Mouse (Mus musculus): ENCODE results near the gene Elmo3. TPM values are rescaled to one million over a fixed set of nuclear protein-coding genes. Genes with fewer than 3 reads are reported as not detected.

The Elmo3 gene
- polyA plus RNA-seq, 1 experiment from 2014 or later: 1.1 TPM

- no peaks in the 10 kb centered on the region for H3K27me3 ChIP-seq (ENCODE audit: control insufficient read depth, insufficient read depth, low read length)
- no peaks in the 10 kb centered on the region for H3K4me1 ChIP-seq (ENCODE audit: control insufficient read depth, insufficient read depth, low read length)
- no peaks in the 10 kb centered on the region for H3K9me3 ChIP-seq (ENCODE audit: control insufficient read depth, low read length)
- no peak overlapping the region for H3K4me3 ChIP-seq (replicated peaks; ENCODE audit: low read depth, low read length)
- ATAC-seq (ENCODE audit: low FRiP score, low TSS enrichment) (peak; percentile 18; the same call in 1 of the 2 replicates), DNase-seq (peak; percentile 75)
- 46% methylated on average over 4 of the region's 4 CpGs for WGBS
- H3K36me3 ChIP-seq (ENCODE audit: control insufficient read depth, insufficient read depth, low read length): peaks cover 25% of the 10 kb centered on the region
- H3K9ac ChIP-seq (replicated peaks; ENCODE audit: low read length): no peak overlapping the region
- no peak overlapping the region for H3K4me2 ChIP-seq (ENCODE audit: low read length)
- H3K27ac ChIP-seq (replicated peaks; ENCODE audit: low read depth, low read length): no peak overlapping the region
Observed at GRCm38 (mm10) chr8:105359646-105360045, 54.2 kb downstream of the Elmo3 start.

MicroRNAs within 50 kb of the gene (microRNA counts, 519-probe panel; counts per million panel counts)
- 4,161 counts per million, percentile 28 among the panel's probes with 10 or more counts for microRNA mmu-miR-328

Small RNA genes lying within 50 kb of the gene (microRNA-seq; reads per million reads assigned to microRNA genes)
- not detected for gene Gm27320
- 412 reads per million, percentile 71 among the genes with 10 or more reads in this experiment for gene Mir328

Other genes starting within 250 kb of the Elmo3 start
- gene Ces3b, start 221.8 kb upstream of the Elmo3 start, polyA plus RNA-seq (2014; fragmentation: Nextera tagmentation; extraction: Ambion mirVana): not detected in 2 replicates
- gene Ces4a, start 173.8 kb upstream of the Elmo3 start, polyA plus RNA-seq (2014; fragmentation: Nextera tagmentation; extraction: Ambion mirVana): not detected in 2 replicates
- 25.7 and 34.7 TPM in 2 replicates for gene Cbfb, start 134.9 kb upstream of the Elmo3 start, polyA plus RNA-seq (2014; fragmentation: Nextera tagmentation; extraction: Ambion mirVana)
- 38.7 and 39.9 TPM in 2 replicates for gene D230025D16Rik, start 80.5 kb upstream of the Elmo3 start, polyA plus RNA-seq (2014; fragmentation: Nextera tagmentation; extraction: Ambion mirVana)
- 3.2 and 5.6 TPM in 2 replicates for gene B3gnt9, start 50.4 kb upstream of the Elmo3 start, polyA plus RNA-seq (2014; fragmentation: Nextera tagmentation; extraction: Ambion mirVana)
- gene Tradd, start 41.0 kb upstream of the Elmo3 start, polyA plus RNA-seq (2014; fragmentation: Nextera tagmentation; extraction: Ambion mirVana): 13.5 and 15.0 TPM in 2 replicates
- 0.72 and 0.96 TPM in 2 replicates for gene Fbxl8, start 41.0 kb upstream of the Elmo3 start, polyA plus RNA-seq (2014; fragmentation: Nextera tagmentation; extraction: Ambion mirVana)
- gene Hsf4, start 35.8 kb upstream of the Elmo3 start, polyA plus RNA-seq (2014; fragmentation: Nextera tagmentation; extraction: Ambion mirVana): 0.14 and 0.35 TPM in 2 replicates
- 3.0 and 4.2 TPM in 2 replicates for gene Nol3, start 29.5 kb upstream of the Elmo3 start, polyA plus RNA-seq (2014; fragmentation: Nextera tagmentation; extraction: Ambion mirVana)
- gene 4931428F04Rik, start 15.7 kb upstream of the Elmo3 start, polyA plus RNA-seq (2014; fragmentation: Nextera tagmentation; extraction: Ambion mirVana): 65.7 and 98.8 TPM in 2 replicates
- 8.6 and 13.1 TPM in 2 replicates for gene Exoc3l, start 9.5 kb upstream of the Elmo3 start, polyA plus RNA-seq (2014; fragmentation: Nextera tagmentation; extraction: Ambion mirVana)
- 43.9 and 51.7 TPM in 2 replicates for gene E2f4, start 7.9 kb upstream of the Elmo3 start, polyA plus RNA-seq (2014; fragmentation: Nextera tagmentation; extraction: Ambion mirVana)
- 0.72 and 0.86 TPM in 2 replicates for gene Lrrc29, start 20.7 kb downstream of the Elmo3 start, polyA plus RNA-seq (2014; fragmentation: Nextera tagmentation; extraction: Ambion mirVana)
- 122 and 149 TPM in 2 replicates for gene Tmem208, start 20.8 kb downstream of the Elmo3 start, polyA plus RNA-seq (2014; fragmentation: Nextera tagmentation; extraction: Ambion mirVana)
- gene Fhod1, start 42.4 kb downstream of the Elmo3 start, polyA plus RNA-seq (2014; fragmentation: Nextera tagmentation; extraction: Ambion mirVana): 0.59 and 0.84 TPM in 2 replicates
- gene Slc9a5, start 43.2 kb downstream of the Elmo3 start, polyA plus RNA-seq (2014; fragmentation: Nextera tagmentation; extraction: Ambion mirVana): 8.3 and 10.2 TPM in 2 replicates
- 1.4 and 3.0 TPM in 2 replicates for gene Plekhg4, start 67.7 kb downstream of the Elmo3 start, polyA plus RNA-seq (2014; fragmentation: Nextera tagmentation; extraction: Ambion mirVana)
- gene Kctd19, start 107.9 kb downstream of the Elmo3 start, polyA plus RNA-seq (2014; fragmentation: Nextera tagmentation; extraction: Ambion mirVana): not detected in 2 replicates
- gene Lrrc36, start 108.0 kb downstream of the Elmo3 start, polyA plus RNA-seq (2014; fragmentation: Nextera tagmentation; extraction: Ambion mirVana): 1.5 and 1.7 TPM in 2 replicates
- gene Tppp3, start 165.9 kb downstream of the Elmo3 start, polyA plus RNA-seq (2014; fragmentation: Nextera tagmentation; extraction: Ambion mirVana): 91.3 and 108 TPM in 2 replicates
- 25.2 and 26.4 TPM in 2 replicates for gene Zdhhc1, start 191.3 kb downstream of the Elmo3 start, polyA plus RNA-seq (2014; fragmentation: Nextera tagmentation; extraction: Ambion mirVana)
- 5.9 and 9.7 TPM in 2 replicates for gene Hsd11b2, start 213.2 kb downstream of the Elmo3 start, polyA plus RNA-seq (2014; fragmentation: Nextera tagmentation; extraction: Ambion mirVana)

Measured in midbrain, embryonic 14.5 days (tissue).